Mouse (Mus musculus): ENCODE measurements around the gene Dusp13. TPM values are rescaled to one million over a fixed set of nuclear protein-coding genes. Genes with fewer than 3 reads are reported as not detected.

Dusp13 gene
- not detected in 2 replicates for polyA plus RNA-seq (2012; ENCODE audit: low replicate concordance)

GRCm38 (mm10) chr14:21750881-21751542 lies at the start of gene Dusp13:
Gene Dusp13, minus strand, starts transcription at chr14:21751181.

GRCm38 (mm10) chr14:21750008-21750880 lies 737 bp downstream of the Dusp13 start, which contains the start of gene Samd8:
Gene Samd8, plus strand, starts transcription at chr14:21750531.

GRCm38 (mm10) chr14:21714486-21714885 lies 36.5 kb downstream of the Dusp13 start, which contains the start of gene Dupd1:
Gene Dupd1, minus strand, starts transcription at chr14:21714576.

Other genes starting within 250 kb of the Dusp13 start
- gene Dupd1, start 36.6 kb downstream of the Dusp13 start, polyA plus RNA-seq (2012; ENCODE audit: low replicate concordance): not detected in 2 replicates
- gene Samd8, start 650 bp downstream of the Dusp13 start, polyA plus RNA-seq (2012; ENCODE audit: low replicate concordance): 7.3 and 16.4 TPM in 2 replicates
- gene Vdac2, start 74.1 kb upstream of the Dusp13 start, polyA plus RNA-seq (2012; ENCODE audit: low replicate concordance): 207 and 227 TPM in 2 replicates
- gene Comtd1, start 97.8 kb upstream of the Dusp13 start, polyA plus RNA-seq (2012; ENCODE audit: low replicate concordance): 11.3 and 15.8 TPM in 2 replicates
- gene Zfp503, start 238.4 kb upstream of the Dusp13 start, polyA plus RNA-seq (2012; ENCODE audit: low replicate concordance): 1.4 and 2.4 TPM in 2 replicates